Mouse (Mus musculus) neural tube, embryonic 15.5 days (tissue): Measurements from ENCODE around the gene Adgrg5. TPM values are rescaled to one million over a fixed set of nuclear protein-coding genes. Genes with fewer than 3 reads are reported as not detected.

Experiments
- ATAC-seq: fragments of 200-750 bp; cut with Nextera tagmentation; 2 replicates; pipeline ENCODE4 v1.8.0; 2017; ENCODE audit warnings: mild to moderate bottlenecking, moderate TSS enrichment, moderate library complexity; ENCODE audit not compliant: low FRiP score
- H3K27ac ChIP-seq: fragments of 300-500 bp; sonication (generic); replicated peaks from 2 replicates; pipeline ENCODE4 v1.5.1; 2015; ENCODE audit warnings: mild to moderate bottlenecking, inconsistent platforms
- H3K27me3 ChIP-seq: fragments of 300-500 bp; sonication (generic); replicated peaks from 2 replicates; pipeline ENCODE4 v1.6.1; 2015; ENCODE audit warnings: inconsistent platforms
- H3K36me3 ChIP-seq: fragments of 300-500 bp; sonication (generic); 2 replicates; pipeline ENCODE4 v1.6.1; 2015; ENCODE audit warnings: inconsistent platforms
- H3K4me1 ChIP-seq: fragments of 300-500 bp; sonication (generic); 2 replicates; pipeline ENCODE4 v1.6.1; 2015; ENCODE audit warnings: inconsistent platforms
- H3K4me2 ChIP-seq: fragments of 300-500 bp; sonication (generic); 2 replicates; pipeline ENCODE4 v1.6.1; 2015; ENCODE audit warnings: inconsistent platforms, mild to moderate bottlenecking, moderate library complexity
- H3K4me3 ChIP-seq: fragments of 300-500 bp; sonication (generic); replicated peaks from 2 replicates; pipeline ENCODE4 v1.5.1; 2015; ENCODE audit warnings: mild to moderate bottlenecking, inconsistent platforms
- H3K9ac ChIP-seq: fragments of 300-500 bp; sonication (generic); replicated peaks from 2 replicates; pipeline ENCODE4 v1.6.1; 2015; ENCODE audit warnings: mild to moderate bottlenecking, inconsistent platforms
- H3K9me3 ChIP-seq: fragments of 300-500 bp; sonication (generic); replicated peaks from 2 replicates; pipeline ENCODE4 v1.6.1; 2016; ENCODE audit warnings: inconsistent platforms
- WGBS: fragments of 180-500 bp; shearing (Covaris S2); methylation state at CpG from one replicate; pipeline ENCODE4 v1.1.7; 2015; ENCODE audit warnings: mixed read lengths; 5-methylcytosine and 5-hydroxymethylcytosine counted together
- polyA plus RNA-seq: library from polyadenylated mRNA; unstranded; fragments of >200 nt; fragmentation: Nextera tagmentation; extraction: Ambion mirVana; gene quantifications from 2 replicates; pipeline ENCODE4 v1.2.1, GENCODE M21; 2015

The Adgrg5 gene
- polyA plus RNA-seq, 1 experiment from 2014 or later = 0.28 TPM

DNA sequence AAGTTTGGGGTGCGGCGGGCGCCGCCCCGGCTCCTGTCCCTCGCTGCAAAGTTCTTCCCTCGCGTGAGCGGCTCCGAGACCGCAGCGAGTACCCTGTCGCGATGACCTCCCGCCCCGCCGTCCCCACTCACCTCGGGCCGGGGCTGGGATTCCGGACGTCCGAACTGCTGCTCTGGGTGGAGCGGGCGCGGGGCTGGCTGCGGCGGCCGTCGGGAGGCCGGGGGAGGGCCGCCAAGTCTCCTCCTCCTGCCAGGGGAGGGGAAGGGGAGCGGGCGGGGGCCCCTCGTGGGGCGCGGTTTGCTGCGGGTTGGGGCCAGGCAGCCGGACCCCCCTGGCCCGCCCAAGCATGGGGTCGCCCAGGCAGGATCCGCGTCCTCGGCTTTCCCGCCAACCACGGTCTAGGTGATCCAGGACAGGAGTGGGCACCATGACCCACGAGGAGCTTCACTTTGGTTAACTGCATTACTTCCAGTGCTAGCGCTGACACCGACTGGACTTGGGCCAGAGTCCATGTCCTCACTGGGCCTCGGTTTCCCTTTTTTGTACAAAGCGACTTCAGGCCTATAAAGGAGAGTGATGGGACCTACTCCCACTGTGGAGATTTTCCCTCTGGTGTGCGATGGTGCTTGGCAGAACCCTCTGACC is 5.5 kb upstream of the Adgrg5 start, which contains the start of gene Ccdc102a:
Gene Ccdc102a, minus strand, starts transcription at position 248 of the 645 bp plus-strand sequence.
- Histone ChIP-seq H3K27ac (peak within 1 kb of the TSS; percentile 59), H3K27me3 (peaks cover 28% of the 10 kb centered on the region), H3K9ac (peak within 1 kb of the TSS; percentile 48), H3K4me3 (peak within 1 kb of the TSS; percentile 52), H3K9me3 (no peaks in the 10 kb centered on the region), H3K36me3 (no peaks in the 10 kb centered on the region), H3K4me1 (peaks cover 48% of the 10 kb centered on the region), H3K4me2 (peak within 1 kb of the TSS; percentile 79)
- 4% methylated on average over 31 of the region's 51 CpGs for WGBS
- peak; percentile 33; the same call in 1 of the 2 replicates for ATAC-seq

DNA sequence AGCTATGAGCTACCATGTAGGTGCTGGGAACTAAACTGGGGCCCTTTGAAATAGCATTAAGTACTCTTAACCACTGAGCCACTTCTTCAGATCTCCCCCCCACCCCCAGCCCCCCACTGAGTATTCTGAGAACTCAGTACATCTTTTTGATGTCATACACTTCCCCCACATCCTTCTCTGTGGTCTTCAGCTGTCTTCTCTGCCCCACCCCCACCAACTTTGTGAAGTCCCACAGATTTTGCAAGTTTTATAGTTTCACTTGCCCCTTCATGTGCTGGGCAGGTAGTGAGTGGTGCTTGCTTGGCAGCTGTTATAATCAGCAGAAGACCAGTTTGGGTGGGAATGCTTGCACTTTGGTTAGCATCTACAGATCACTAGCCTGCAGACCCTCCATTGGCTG is 4.2 kb upstream of the Adgrg5 start:
- H3K4me2 ChIP-seq = no peak overlapping the region
- H3K27me3 ChIP-seq = peaks cover 17% of the 10 kb centered on the region
- ATAC-seq = no peak
- H3K36me3 ChIP-seq = no peaks in the 10 kb centered on the region
- no peak overlapping the region for H3K9ac ChIP-seq
- H3K4me3 ChIP-seq = no peak overlapping the region
- H3K27ac ChIP-seq = no peak overlapping the region
- H3K4me1 ChIP-seq = peaks cover 39% of the 10 kb centered on the region
- no peaks in the 10 kb centered on the region for H3K9me3 ChIP-seq

- Histone ChIP-seq H3K27me3 (peaks cover 16% of the 10 kb centered on the region), H3K4me2 (no peak overlapping the region), H3K27ac (no peak overlapping the region), H3K4me3 (no peak overlapping the region), H3K9me3 (no peaks in the 10 kb centered on the region), H3K9ac (no peak overlapping the region), H3K4me1 (peaks cover 15% of the 10 kb centered on the region), H3K36me3 (no peaks in the 10 kb centered on the region)
- ATAC-seq = no peak
- 69% methylated on average over 6 of the region's 6 CpGs for WGBS
Measured at GRCm38 (mm10) chr8:94922176-94922575, 1.3 kb upstream of the Adgrg5 start.

- 29% methylated on average over 8 of the region's 8 CpGs for WGBS
- ATAC-seq = no peak
- Histone ChIP-seq H3K4me3 (no peak overlapping the region), H3K9ac (no peak overlapping the region), H3K4me1 (peaks cover 11% of the 10 kb centered on the region), H3K9me3 (no peaks in the 10 kb centered on the region), H3K36me3 (no peaks in the 10 kb centered on the region), H3K27ac (no peak overlapping the region), H3K27me3 (peaks cover 12% of the 10 kb centered on the region), H3K4me2 (no peak overlapping the region)
Measured at GRCm38 (mm10) chr8:94922602-94923001, 892 bp upstream of the Adgrg5 start.

GRCm38 (mm10) chr8:94928227-94928626 is 4.7 kb downstream of the Adgrg5 start:
- no peak overlapping the region for H3K4me2 ChIP-seq
- H3K9ac ChIP-seq = no peak overlapping the region
- no peak overlapping the region for H3K4me3 ChIP-seq
- no peaks in the 10 kb centered on the region for H3K27me3 ChIP-seq
- H3K36me3 ChIP-seq = no peaks in the 10 kb centered on the region
- no peak for ATAC-seq
- H3K4me1 ChIP-seq = no peaks in the 10 kb centered on the region
- H3K27ac ChIP-seq = no peak overlapping the region
- no peaks in the 10 kb centered on the region for H3K9me3 ChIP-seq
- 79% methylated on average over 3 of the region's 3 CpGs for WGBS

DNA sequence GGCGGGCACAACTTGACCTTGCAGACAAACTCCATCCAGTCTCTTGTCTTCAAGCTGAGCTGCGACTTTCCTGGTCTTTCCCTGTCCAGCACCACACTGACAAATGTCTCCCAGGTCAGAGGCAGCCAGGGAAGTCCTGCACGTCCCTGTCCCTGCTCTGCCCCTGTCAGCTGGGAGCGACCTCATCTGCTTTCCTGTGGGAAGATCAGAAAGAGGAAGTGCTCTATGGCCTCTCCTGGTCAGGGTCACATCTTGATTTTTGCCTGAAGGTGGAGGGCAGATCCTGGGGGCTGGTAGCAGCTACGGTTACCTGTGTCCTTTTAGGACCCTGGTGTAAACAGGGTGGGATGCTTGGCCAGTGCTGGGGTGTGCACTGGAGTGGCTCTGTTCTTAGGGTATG is 10.4 kb downstream of the Adgrg5 start:
- H3K4me1 ChIP-seq = no peaks in the 10 kb centered on the region
- no peak overlapping the region for H3K4me2 ChIP-seq
- H3K27ac ChIP-seq = no peak overlapping the region
- ATAC-seq = no peak
- H3K9me3 ChIP-seq = no peaks in the 10 kb centered on the region
- WGBS = 70% methylated on average over 5 of the region's 5 CpGs
- H3K4me3 ChIP-seq = no peak overlapping the region
- H3K36me3 ChIP-seq = no peaks in the 10 kb centered on the region
- peaks cover 4% of the 10 kb centered on the region; the same call in 1 of the 2 replicates for H3K27me3 ChIP-seq
- H3K9ac ChIP-seq = no peak overlapping the region

GRCm38 (mm10) chr8:94935172-94935571 is 11.7 kb downstream of the Adgrg5 start:
- no peaks in the 10 kb centered on the region for H3K9me3 ChIP-seq
- 92% methylated on average over 3 of the region's 3 CpGs for WGBS
- H3K4me1 ChIP-seq = no peaks in the 10 kb centered on the region

DNA sequence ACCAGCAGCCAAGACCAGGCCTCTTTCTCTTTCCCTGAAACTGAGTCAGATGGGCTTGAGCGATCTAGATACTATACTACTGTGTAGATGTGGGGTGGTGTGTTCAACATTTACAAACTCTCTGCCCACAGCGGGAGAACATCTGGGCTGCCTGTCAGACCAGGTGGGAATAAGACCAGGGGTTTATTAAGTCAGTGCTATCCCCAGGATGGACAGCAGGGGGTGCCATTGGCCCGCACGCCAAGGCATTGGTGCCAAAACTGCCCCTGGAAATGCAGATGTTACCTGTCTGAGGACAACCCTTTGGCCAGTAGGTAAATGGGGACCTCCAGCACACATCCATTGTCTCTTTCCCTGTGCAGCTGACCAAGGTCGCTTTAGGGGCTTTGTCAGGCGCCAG is 19.1 kb downstream of the Adgrg5 start:
- no peaks in the 10 kb centered on the region for H3K36me3 ChIP-seq
- no peak for ATAC-seq
- H3K27me3 ChIP-seq = peaks cover 7% of the 10 kb centered on the region; the same call in 1 of the 2 replicates
- no peaks in the 10 kb centered on the region for H3K9me3 ChIP-seq
- no peak overlapping the region for H3K4me2 ChIP-seq
- WGBS = 22% methylated on average over 6 of the region's 6 CpGs
- no peak overlapping the region for H3K9ac ChIP-seq
- no peak overlapping the region for H3K4me3 ChIP-seq
- H3K4me1 ChIP-seq = 0 out of 2 replicates have a peak, but pooled peaks cover 5% of the 10 kb centered on the region
- H3K27ac ChIP-seq = no peak overlapping the region

More at GRCm38 (mm10) chr8:94935172-94935571, 11.7 kb downstream of the Adgrg5 start:
- no peak overlapping the region for H3K9ac ChIP-seq
- H3K27me3 ChIP-seq = peaks cover 4% of the 10 kb centered on the region; the same call in 1 of the 2 replicates
- H3K27ac ChIP-seq = no peak overlapping the region
- H3K4me3 ChIP-seq = no peak overlapping the region
- ATAC-seq = no peak
- no peaks in the 10 kb centered on the region for H3K36me3 ChIP-seq
- H3K4me2 ChIP-seq = no peak overlapping the region

- Histone ChIP-seq H3K9ac (no peak overlapping the region), H3K27me3 (peaks cover 7% of the 10 kb centered on the region; the same call in 1 of the 2 replicates), H3K9me3 (no peaks in the 10 kb centered on the region), H3K36me3 (no peaks in the 10 kb centered on the region), H3K27ac (no peak overlapping the region), H3K4me2 (no peak overlapping the region), H3K4me1 (0 out of 2 replicates have a peak, but pooled peaks cover 7% of the 10 kb centered on the region), H3K4me3 (no peak overlapping the region)
- 64% methylated on average over 6 of the region's 6 CpGs for WGBS
- ATAC-seq = no peak
Measured at GRCm38 (mm10) chr8:94945185-94945584, 21.7 kb downstream of the Adgrg5 start.

- Histone ChIP-seq H3K4me1 (0 out of 2 replicates have a peak, but pooled peaks cover 7% of the 10 kb centered on the region), H3K4me3 (no peak overlapping the region), H3K27me3 (no peaks in the 10 kb centered on the region), H3K9me3 (no peaks in the 10 kb centered on the region), H3K36me3 (no peaks in the 10 kb centered on the region), H3K9ac (no peak overlapping the region), H3K4me2 (no peak overlapping the region), H3K27ac (no peak overlapping the region)
- 78% methylated on average over 4 of the region's 4 CpGs for WGBS
- ATAC-seq = no peak
Measured at GRCm38 (mm10) chr8:94948421-94948820, 24.9 kb downstream of the Adgrg5 start.

GRCm38 (mm10) chr8:94949010-94949409 is 25.5 kb downstream of the Adgrg5 start:
- Histone ChIP-seq H3K9me3 (no peaks in the 10 kb centered on the region), H3K4me1 (0 out of 2 replicates have a peak, but pooled peaks cover 7% of the 10 kb centered on the region), H3K27me3 (no peaks in the 10 kb centered on the region), H3K36me3 (no peaks in the 10 kb centered on the region), H3K4me3 (no peak overlapping the region), H3K27ac (no peak overlapping the region), H3K4me2 (no peak overlapping the region), H3K9ac (no peak overlapping the region)
- WGBS = 94% methylated on average over 4 of the region's 4 CpGs
- no peak for ATAC-seq

- peak; percentile 78 for ATAC-seq
- H3K4me1 ChIP-seq = peaks cover 16% of the 10 kb centered on the region
- no peaks in the 10 kb centered on the region for H3K9me3 ChIP-seq
- no peak overlapping the region for H3K4me3 ChIP-seq
- no peak overlapping the region for H3K9ac ChIP-seq
- H3K4me2 ChIP-seq = no peak overlapping the region
- no peaks in the 10 kb centered on the region for H3K27me3 ChIP-seq
- peak overlapping the region; percentile 42; the same call in 1 of the 2 replicates for H3K27ac ChIP-seq
- H3K36me3 ChIP-seq = no peaks in the 10 kb centered on the region
- WGBS = 17% methylated on average over 4 of the region's 4 CpGs
Measured at GRCm38 (mm10) chr8:94950046-94950445, 26.6 kb downstream of the Adgrg5 start.
